Mouse (Mus musculus): ENCODE measurements at regions not wholly inside any gene's neighbourhood (a gene's known extent, or its start where the extent isn't known, plus 50 kb on each side); places are given as distances from the start of the nearest gene placed in this dataset.
"Not testable (repeated sequence)": the region's sequence is repeated elsewhere in the genome, so short reads cannot be mapped to it uniquely, and the experiment has no call there.

GRCm38 (mm10) chr4:67141896-67142295, 314.5 kb downstream of the Tlr4 start:
- DNase-seq = no peak

DNA sequence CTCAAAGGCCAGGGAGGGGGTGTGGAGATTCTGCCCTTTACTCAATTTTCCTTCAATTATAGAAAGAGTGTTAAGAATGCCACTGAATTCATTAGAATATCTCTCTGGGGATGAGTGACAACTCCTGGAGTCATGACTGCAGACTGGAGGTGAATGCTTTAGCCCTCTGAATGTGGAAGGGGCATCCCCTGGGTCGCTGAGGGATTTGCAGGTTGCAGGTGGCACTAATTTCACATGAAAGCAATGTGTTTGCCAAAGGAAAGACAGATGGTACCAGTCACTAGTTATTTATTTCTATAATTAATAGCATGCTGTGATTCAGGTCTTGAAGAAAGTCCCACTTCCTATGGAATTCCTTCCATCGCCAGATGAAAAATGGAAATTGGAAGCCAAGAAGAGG, 321.1 kb downstream of the Tlr4 start:
- no peak for DNase-seq

GRCm38 (mm10) chr4:67162673-67163072, 335.3 kb downstream of the Tlr4 start:
- no peak for DNase-seq

DNA sequence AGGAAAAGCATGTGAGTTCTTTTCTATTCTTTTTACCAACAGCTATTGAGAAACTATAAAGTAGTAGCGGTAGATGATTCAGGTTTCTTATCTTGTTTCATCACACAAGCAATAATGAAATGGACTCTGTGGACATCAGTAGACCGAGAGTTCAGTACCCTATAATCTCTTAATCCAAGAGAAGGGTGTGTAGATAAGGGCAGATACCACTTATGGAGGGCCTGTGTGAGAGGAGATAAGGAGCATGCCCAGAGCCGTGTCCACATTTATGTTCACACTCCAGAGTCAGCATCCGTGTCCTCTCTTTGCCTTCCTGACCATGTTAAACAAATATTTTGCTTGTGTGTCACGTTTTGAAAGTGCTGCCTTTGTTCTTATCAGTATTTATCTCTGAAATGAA, 340.3 kb downstream of the Tlr4 start:
- no peak for DNase-seq

DNA sequence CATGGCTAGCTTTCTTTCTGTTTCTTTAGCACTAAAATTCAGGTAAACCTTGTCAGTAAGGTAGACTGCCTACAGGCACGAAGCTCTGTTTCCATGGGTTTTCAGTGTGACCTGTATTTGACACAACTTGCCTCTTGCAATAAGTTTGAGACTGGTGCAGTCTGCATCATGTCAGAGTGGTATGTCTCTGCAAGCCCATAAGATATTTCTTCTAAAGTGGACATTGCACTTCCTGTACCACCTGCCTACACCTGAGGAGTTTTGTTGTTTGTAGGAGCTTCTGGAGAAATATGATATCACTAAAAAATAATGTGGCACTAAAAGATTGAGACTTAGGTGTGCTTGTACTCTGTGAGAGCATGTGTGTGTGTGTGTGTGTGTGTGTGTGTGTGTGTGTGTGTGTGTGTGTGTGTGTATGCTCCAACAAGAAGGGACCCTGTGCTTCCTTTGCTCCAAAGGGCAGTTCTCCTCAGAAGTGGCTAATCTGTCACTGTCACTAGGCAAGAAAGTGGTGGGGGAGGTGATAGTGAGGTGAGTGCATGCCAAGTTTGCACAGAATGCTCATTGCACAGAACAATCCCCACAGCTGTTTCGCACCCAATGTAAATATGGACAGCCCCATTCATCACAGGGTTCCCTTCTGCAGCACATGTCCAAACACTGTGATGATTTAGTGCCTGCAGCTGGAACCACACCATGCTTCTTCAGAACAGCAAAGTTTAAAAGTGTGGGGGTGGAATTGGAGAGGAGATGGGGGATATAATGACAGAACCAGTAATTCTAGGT, 360.5 kb downstream of the Tlr4 start:
- DNase-seq = no peak

GRCm38 (mm10) chr4:67190536-67190935, 363.2 kb downstream of the Tlr4 start:
- no peak for DNase-seq

- DNase-seq = no peak
Observed at GRCm38 (mm10) chr4:67194425-67194824, 367.0 kb downstream of the Tlr4 start.

DNA sequence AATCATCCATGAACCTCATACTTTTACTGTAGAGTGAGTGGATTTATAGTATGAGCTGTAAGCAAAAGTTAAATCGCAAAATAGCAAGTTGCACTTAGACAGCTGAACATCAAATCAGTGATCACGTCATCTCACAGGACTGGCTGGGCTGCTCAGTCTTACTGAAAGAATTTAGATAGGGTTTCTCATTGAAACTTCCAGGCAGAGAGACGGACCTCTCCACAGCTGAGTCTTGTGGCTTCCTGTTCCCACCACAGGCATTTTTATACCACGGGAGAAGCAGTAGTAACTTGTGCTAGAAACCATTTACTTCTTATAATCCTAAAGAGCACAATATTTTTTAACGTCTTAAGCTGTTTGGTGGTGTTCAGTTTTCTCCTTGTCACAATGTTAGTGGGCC, 369.5 kb downstream of the Tlr4 start:
- DNase-seq = no peak

- DNase-seq = peak; percentile 67 to 74
Observed at GRCm38 (mm10) chr4:67208406-67208805, 381.0 kb downstream of the Tlr4 start.

- no peak for DNase-seq
Observed at GRCm38 (mm10) chr4:67213363-67213762, 386.0 kb downstream of the Tlr4 start.

DNA sequence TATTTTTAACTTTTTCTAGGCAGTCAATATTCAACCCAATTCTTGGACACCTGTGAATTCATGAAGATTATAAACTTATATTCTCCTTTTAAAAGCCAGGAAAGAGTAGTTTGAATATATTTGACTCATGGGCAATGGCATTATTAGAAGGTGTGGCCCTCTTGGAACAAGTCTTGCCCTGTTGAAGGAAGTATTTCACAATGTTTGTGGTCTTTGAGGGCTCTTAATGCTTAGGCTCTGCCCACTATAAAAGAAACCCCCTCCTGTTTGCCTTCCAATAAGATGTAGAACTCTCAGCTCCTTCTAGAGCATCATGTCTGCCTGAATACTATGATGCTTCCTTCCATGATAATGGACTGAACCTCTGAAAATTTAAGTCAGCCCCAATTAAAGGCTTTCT, 397.1 kb downstream of the Tlr4 start:
- no peak for DNase-seq

- no peak for DNase-seq
Observed at GRCm38 (mm10) chr4:67229214-67229613, 401.8 kb downstream of the Tlr4 start.

- no peak for DNase-seq
Observed at GRCm38 (mm10) chr4:67273553-67273952, 446.2 kb downstream of the Tlr4 start.

DNA sequence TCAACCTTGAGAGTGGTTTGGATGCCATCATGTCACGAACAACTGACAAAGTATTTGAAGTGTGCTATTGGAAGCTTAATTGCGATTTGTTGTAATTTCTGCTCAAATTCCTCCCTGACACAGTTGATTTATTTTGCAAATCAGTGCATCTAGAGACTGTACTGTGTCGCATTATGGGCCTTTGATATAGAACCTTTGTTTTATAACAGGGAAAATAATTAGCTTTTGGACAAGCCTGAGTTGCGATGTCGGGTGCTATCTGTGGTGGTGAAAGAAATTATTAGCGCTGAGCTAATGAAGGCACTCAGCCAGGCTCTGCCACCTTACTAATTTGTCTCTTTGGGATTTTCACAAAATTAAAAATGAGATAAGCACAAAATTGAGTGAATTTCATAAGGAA, 473.6 kb downstream of the Tlr4 start:
- DNase-seq = no peak

DNA sequence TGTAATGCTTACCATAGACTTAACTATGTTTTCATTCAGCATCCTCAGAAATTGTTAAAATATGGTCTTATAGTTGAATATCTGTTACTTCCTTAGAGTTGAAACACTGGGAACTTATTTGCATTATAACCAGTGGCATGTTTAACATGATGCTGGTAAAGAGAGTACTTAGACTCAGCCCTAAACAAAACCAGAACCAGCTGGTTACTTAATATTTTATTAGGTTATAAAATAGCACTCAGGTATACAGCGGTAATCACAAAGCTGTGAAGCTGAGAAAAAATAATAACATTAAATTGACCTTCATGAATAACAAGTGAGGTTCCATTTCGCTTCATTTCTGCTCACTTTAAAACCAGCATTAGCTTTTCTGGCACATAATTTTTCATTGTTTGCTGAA, 474.4 kb downstream of the Tlr4 start:
- no peak for DNase-seq

DNA sequence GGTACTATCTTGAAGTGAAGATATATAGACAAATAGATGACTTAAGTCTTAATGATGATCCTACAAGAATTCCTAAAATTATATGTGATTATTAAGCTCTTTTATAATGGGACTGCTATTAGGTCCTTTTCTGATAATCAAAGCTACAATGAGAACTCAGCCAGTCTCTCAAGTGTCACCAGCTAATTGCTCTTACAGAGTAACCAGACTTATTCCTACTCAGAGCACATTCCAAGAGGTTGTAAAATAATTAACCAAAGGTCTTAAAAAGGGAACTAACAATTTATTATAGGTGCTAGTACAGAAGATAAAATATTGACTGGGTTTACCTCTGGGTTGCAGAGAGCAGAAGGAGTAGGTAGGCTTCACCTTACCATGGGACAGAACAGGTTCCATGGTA, 492.7 kb downstream of the Tlr4 start:
- DNase-seq = not testable (repeated sequence)

All from thymus, adult 18-20 months (tissue).